Mouse (Mus musculus): ENCODE results near the gene Yrdc. TPM values are rescaled to one million over a fixed set of nuclear protein-coding genes. Genes with fewer than 3 reads are reported as not detected.

The Yrdc gene
- polyA plus RNA-seq, 1 experiment from 2014 or later = 35.0 TPM

DNA sequence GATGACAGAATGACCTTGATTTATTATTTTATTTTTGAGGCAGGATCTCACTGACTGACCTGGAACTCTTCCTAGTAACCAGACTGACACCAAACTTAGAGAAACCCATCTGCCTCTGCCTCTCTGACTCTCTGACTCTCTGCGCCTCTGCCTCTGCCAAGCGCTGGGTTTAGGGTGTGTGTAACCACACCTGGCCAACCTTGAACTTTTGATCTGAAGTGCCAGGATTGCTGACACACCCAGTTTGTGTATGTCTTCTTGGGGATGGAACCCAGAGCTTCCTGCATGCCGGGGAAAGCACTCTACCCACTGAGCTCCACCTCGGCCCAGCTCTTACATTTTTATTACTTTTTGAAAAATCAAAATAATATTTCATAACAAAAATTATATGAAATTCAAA lies 31.6 kb upstream of the Yrdc start:
- 90% methylated on average over 4 of the region's 4 CpGs for WGBS
- peaks cover 13% of the 10 kb centered on the region for H3K4me1 ChIP-seq
- H3K36me3 ChIP-seq = peaks cover 48% of the 10 kb centered on the region
- no peak overlapping the region for H3K9ac ChIP-seq
- ATAC-seq (replicated peaks; ENCODE audit: low FRiP score) = no peak
- no peak overlapping the region for H3K27ac ChIP-seq
- no peak overlapping the region for H3K4me2 ChIP-seq
- H3K4me3 ChIP-seq (replicated peaks) = no peak overlapping the region
- no peaks in the 10 kb centered on the region for H3K27me3 ChIP-seq
- no peaks in the 10 kb centered on the region for H3K9me3 ChIP-seq (replicated peaks)

DNA sequence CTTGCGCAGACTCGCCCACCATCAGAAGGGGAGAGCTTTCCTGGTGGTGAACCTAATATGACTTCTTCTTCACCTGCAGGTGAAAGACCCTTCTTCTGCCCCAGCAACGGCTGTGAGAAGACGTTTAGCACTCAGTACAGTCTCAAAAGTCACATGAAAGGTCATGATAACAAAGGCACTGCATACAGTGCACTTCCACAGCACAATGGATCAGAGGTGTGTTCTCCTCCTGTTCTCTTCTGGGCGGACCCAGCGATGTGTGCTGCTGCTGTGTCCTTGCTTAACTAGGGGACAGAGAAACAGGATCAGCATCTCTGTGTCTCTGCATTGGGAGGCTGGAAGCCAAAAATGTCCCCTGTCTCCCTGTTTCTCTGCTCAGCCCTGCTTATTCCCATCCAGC lies 25.5 kb upstream of the Yrdc start:
- Histone ChIP-seq H3K27ac (no peak overlapping the region), H3K4me1 (no peaks in the 10 kb centered on the region), H3K9me3 (replicated peaks) (no peaks in the 10 kb centered on the region), H3K4me2 (no peak overlapping the region), H3K9ac (no peak overlapping the region), H3K27me3 (no peaks in the 10 kb centered on the region), H3K4me3 (replicated peaks) (no peak overlapping the region), H3K36me3 (peaks cover 90% of the 10 kb centered on the region)
- no peak for ATAC-seq (replicated peaks; ENCODE audit: low FRiP score)
- WGBS = 92% methylated on average over 6 of the region's 6 CpGs

DNA sequence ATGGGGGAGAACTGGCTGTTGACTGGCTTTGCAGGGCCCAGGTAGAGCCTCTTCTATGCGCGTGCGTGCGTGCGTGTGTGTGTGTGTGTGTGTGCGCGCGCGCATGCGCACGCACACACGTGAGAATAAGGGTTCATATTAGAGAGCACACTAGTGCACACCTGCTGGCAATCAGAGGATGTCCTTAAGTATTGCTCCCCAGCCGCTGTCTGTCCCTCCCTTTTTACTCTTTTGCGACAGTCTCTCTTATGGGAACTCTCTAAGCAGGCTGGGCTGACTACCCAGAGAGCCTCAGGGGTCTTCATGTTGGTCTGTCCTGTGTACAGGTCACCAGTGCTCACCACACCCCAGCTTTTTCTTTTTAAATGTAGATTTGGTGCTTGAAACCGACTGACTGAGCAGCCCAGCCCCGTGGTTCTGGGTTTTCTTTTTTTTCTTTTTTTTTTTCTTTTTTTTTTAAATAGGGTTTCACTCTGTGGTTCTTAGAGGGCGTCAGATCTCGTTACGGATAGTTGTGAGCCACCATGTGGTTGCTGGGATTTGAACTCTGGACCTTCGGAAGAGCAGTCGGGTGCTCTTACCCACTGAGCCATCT lies 25.0 kb upstream of the Yrdc start:
- Histone ChIP-seq H3K27ac (no peak overlapping the region), H3K4me2 (no peak overlapping the region), H3K4me3 (replicated peaks) (no peak overlapping the region), H3K36me3 (peaks cover 90% of the 10 kb centered on the region), H3K9ac (no peak overlapping the region), H3K27me3 (no peaks in the 10 kb centered on the region), H3K9me3 (replicated peaks) (no peaks in the 10 kb centered on the region), H3K4me1 (no peaks in the 10 kb centered on the region)
- 97% methylated on average over 21 of the region's 21 CpGs for WGBS
- no peak for ATAC-seq (replicated peaks; ENCODE audit: low FRiP score)

DNA sequence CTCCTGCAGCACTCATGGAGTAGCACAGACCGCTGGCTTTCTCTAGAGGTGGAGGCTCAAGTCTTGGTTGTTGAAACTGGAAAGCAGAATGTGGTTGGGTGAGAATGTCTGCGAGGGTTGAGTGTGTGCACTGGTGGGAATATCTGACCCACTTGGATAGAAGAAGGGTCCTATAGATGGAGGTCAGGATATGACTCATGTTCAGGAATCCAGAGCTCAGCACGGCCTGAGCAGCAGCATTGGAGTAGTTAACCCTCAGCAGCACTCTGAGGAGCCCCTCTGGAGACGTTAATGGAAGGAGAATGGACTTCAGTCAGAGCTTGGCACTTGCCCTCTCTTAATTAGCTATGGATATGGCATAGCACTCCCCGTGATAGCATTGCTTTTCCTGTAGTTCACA lies 20.8 kb upstream of the Yrdc start:
- 80% methylated on average over 5 of the region's 5 CpGs for WGBS
- H3K27ac ChIP-seq = no peak overlapping the region
- H3K4me3 ChIP-seq (replicated peaks) = no peak overlapping the region
- H3K27me3 ChIP-seq = no peaks in the 10 kb centered on the region
- no peaks in the 10 kb centered on the region for H3K4me1 ChIP-seq
- no peak overlapping the region for H3K9ac ChIP-seq
- H3K9me3 ChIP-seq (replicated peaks) = no peaks in the 10 kb centered on the region
- no peak overlapping the region for H3K4me2 ChIP-seq
- H3K36me3 ChIP-seq = peaks cover 83% of the 10 kb centered on the region
- ATAC-seq (replicated peaks; ENCODE audit: low FRiP score) = no peak

DNA sequence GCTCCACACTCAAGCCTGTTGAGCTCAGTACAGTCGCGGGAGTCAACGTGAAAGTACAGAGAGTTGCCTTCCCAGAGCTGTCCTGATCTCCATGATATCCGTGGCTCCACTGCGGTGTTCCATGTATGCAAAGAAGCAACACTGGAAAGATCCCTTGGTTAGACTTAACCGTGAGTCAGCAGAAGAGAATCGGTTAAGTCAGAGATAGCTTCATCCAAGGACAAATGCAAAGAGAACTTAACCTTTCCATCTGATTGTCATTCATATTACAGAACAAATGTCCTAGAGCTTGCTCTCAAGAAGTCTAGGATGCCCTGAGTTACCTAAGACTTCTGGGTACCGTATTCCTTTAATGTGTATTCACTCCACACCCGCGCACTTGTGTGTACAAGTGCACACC lies 17.7 kb upstream of the Yrdc start:
- 92% methylated on average over 10 of the region's 10 CpGs for WGBS
- Histone ChIP-seq H3K9me3 (replicated peaks) (no peaks in the 10 kb centered on the region), H3K36me3 (peaks cover 76% of the 10 kb centered on the region), H3K27me3 (no peaks in the 10 kb centered on the region), H3K4me3 (replicated peaks) (no peak overlapping the region), H3K27ac (no peak overlapping the region), H3K4me1 (no peaks in the 10 kb centered on the region), H3K9ac (no peak overlapping the region), H3K4me2 (no peak overlapping the region)
- no peak for ATAC-seq (replicated peaks; ENCODE audit: low FRiP score)

DNA sequence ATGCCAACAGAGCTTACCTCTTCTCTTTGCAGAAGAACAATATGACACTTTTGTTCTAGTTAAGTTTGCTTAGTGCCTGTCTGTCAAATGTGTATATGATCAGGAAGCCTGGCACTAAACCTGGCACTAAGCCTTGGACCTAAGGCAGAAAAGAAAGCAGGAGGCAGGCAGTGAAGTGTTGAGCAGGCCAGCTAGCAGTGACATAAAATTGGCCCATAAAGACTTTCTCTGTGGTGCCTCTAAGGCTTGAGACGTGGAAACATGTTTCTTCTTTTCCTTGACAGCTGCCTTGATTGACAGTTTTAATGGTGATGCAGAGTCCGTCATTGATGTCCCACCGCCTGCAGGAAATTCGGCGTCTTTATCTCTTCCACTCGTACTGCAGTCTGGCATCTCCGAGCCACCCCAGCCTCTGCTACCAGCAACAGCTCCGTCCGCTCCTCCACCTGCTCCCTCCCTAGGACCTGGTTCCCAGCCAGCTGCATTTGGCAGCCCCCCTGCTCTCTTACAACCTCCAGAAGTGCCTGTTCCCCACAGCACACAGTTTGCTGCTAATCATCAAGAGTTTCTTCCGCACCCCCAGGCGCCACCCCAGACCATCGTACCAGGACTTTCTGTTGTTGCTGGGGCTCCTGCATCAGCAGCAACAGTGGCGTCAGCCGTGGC lies 12.3 kb upstream of the Yrdc start:
- Histone ChIP-seq H3K9ac (no peak overlapping the region), H3K27me3 (no peaks in the 10 kb centered on the region), H3K27ac (no peak overlapping the region), H3K9me3 (replicated peaks) (0 out of 2 replicates have a peak, but pooled peaks cover 2% of the 10 kb centered on the region), H3K4me2 (no peak overlapping the region), H3K36me3 (peaks cover 85% of the 10 kb centered on the region), H3K4me1 (no peaks in the 10 kb centered on the region), H3K4me3 (replicated peaks) (no peak overlapping the region)
- 88% methylated on average over 14 of the region's 14 CpGs for WGBS
- no peak for ATAC-seq (replicated peaks; ENCODE audit: low FRiP score)

DNA sequence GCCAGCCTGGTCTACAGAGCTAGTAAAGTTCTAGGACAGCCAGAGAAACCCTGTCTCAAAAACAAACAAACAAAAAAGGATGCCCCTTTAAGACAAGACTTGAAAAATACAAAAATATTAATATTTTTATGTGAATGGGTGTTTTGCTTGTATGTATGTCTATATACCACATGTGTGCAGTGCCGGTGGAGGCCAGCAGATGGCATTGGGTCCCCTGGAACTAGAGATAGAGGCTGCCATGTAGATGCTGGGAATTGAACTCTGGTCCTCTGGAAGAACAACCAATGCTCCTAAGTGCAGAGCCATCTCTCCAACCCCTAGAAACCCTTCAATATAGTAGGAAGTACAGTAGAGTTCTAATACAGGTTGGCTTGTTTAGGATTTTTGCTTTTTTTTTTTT lies 9.5 kb upstream of the Yrdc start:
- Histone ChIP-seq H3K27ac (no peak overlapping the region), H3K4me2 (no peak overlapping the region), H3K4me3 (replicated peaks) (no peak overlapping the region), H3K9me3 (replicated peaks) (0 out of 2 replicates have a peak, but pooled peaks cover 2% of the 10 kb centered on the region), H3K36me3 (peaks cover 70% of the 10 kb centered on the region), H3K27me3 (no peaks in the 10 kb centered on the region), H3K4me1 (no peaks in the 10 kb centered on the region), H3K9ac (no peak overlapping the region)
- 100% methylated on average over 1 of the region's 1 CpGs for WGBS
- ATAC-seq (replicated peaks; ENCODE audit: low FRiP score) = no peak

DNA sequence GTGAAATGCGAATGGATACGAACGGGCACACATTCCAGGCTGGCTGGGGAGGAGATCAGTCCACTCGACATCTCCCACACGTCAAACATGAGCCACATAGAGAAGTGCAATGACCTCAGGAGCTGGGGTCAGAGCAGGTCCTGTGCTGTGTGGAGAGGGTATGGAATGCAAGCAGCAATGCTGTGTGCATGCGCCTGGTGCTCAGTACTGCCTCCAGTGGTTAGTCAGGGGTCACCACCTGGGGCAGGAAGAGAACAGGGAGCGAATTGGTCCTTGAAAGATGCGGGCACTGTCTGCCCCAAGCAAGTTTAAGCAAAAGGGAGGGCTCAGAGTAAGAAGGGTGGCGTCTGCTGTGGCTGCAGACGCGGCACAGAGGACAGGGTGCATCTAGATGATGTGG lies 7.0 kb upstream of the Yrdc start:
- WGBS = 49% methylated on average over 11 of the region's 11 CpGs
- ATAC-seq (replicated peaks; ENCODE audit: low FRiP score) = peak; percentile 34; the same call in 1 of the 2 replicates

DNA sequence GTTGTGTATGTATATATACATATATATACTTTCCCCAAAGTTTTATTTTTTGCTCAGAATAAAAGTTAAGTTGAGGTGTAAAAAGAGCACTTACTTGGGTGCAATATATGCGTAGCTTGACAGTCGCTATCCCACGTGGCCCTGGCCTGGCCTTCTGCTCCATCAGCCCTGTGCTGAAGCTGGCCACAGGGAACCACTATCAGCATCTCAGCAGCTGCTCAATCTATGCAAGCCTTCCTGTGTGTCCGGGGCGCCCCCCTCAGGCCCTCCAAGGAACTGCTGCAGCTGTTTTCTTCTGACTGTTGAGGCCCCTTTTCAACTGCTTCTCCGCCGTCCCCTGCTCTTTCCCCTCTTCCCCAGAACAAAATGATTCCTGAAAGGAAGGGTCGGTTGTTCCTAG lies 2.9 kb upstream of the Yrdc start:
- Histone ChIP-seq H3K4me1 (peaks cover 27% of the 10 kb centered on the region), H3K9ac (no peak overlapping the region), H3K27me3 (no peaks in the 10 kb centered on the region), H3K4me3 (replicated peaks) (no peak overlapping the region; the same call in 1 of the 2 replicates), H3K9me3 (replicated peaks) (no peaks in the 10 kb centered on the region), H3K27ac (no peak overlapping the region), H3K4me2 (no peak overlapping the region), H3K36me3 (peaks cover 16% of the 10 kb centered on the region)
- no peak for ATAC-seq (replicated peaks; ENCODE audit: low FRiP score)
- 15% methylated on average over 8 of the region's 8 CpGs for WGBS

More for the DNA sequence above, 7.0 kb upstream of the Yrdc start:
- Histone ChIP-seq H3K4me3 (replicated peaks) (no peak overlapping the region), H3K9me3 (replicated peaks) (0 out of 2 replicates have a peak, but pooled peaks cover 2% of the 10 kb centered on the region), H3K27me3 (no peaks in the 10 kb centered on the region), H3K27ac (no peak overlapping the region), H3K36me3 (peaks cover 55% of the 10 kb centered on the region), H3K4me2 (no peak overlapping the region), H3K9ac (no peak overlapping the region), H3K4me1 (peaks cover 7% of the 10 kb centered on the region; the same call in 1 of the 2 replicates)

DNA sequence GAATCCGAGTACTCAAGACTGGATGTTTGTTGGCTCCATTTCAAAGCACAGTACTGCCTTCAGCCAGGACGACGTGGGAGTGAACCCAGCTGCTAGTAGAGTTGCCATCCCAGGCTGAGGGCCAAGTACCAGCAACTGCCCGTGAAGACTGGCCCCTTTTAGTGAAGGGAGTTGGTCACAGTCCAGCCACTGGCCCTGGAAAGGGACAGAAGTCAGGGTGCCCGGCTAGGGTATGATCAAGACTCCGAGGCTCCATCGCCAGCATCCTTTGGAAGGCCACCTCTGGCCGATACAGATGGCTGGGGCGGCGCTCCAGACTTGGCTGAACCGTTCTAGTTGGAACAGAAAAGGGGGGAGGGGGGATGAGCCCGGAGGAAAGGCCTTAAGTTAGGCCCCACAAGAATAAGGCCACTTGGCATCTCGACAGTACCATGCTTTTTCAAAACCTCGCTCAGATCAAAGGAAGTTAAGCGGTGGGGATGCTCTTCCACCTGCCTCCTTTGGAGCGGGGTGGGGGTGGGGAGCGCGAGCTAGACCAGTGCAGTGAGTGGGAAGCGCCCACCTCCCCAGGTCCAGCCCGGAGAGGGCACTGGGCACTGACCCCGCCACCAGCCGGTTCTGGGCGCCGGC lies 733 bp upstream of the Yrdc start:
- Histone ChIP-seq H3K36me3 (peaks cover 24% of the 10 kb centered on the region), H3K9me3 (replicated peaks) (no peaks in the 10 kb centered on the region), H3K27ac (peak overlapping the region; percentile 91), H3K4me2 (peak overlapping the region; percentile 75), H3K4me3 (replicated peaks) (peak overlapping the region; percentile 98), H3K9ac (peak overlapping the region; percentile 87), H3K4me1 (peaks cover 37% of the 10 kb centered on the region), H3K27me3 (no peaks in the 10 kb centered on the region)
- peak; percentile 56 for ATAC-seq (replicated peaks; ENCODE audit: low FRiP score)
- WGBS = 2% methylated on average over 24 of the region's 24 CpGs

DNA sequence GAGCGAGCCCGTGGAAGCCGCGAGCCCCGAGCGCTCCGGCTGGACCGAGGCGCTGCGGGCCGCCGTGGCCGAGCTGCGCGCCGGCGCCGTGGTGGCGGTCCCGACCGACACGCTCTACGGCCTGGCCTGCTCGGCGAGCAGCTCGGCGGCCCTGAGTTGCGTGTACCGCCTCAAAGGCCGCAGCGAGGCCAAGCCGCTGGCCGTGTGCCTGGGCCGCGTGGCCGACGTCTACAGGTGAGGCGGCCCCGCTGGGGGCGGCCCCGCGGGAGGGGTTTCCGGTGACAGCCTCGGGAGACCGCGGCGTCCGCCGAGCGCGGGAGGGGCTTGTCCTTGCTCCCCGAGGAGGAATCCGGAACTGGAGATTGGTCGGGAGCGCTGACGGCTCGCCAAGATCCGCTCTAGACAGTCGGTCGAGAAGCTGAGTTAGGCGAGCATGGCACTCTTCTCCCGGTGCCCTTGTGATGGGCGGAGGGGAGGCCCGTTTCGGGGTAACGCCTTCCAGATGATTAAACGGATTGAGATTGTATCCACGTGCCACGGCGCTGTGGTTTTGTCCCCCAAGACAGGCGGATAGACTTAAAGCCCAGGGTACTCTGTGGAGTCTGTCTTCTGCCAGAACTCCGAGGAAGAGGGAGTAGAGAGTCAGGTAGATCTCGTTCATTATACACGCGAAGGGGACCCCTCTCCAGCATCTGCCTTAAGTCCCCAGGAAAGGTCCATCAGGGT lies 617 bp downstream of the Yrdc start, which contains the start of gene 1110065P20Rik:
1110065P20Rik (minus strand) TSS at position 264 of the 726 bp plus-strand sequence.
- H3K27ac ChIP-seq = peak within 1 kb of the TSS; percentile 91
- peak within 1 kb of the TSS; percentile 87 for H3K9ac ChIP-seq
- peaks cover 35% of the 10 kb centered on the region for H3K36me3 ChIP-seq
- H3K9me3 ChIP-seq (replicated peaks) = no peaks in the 10 kb centered on the region
- H3K4me2 ChIP-seq = peak within 1 kb of the TSS; percentile 75
- H3K4me1 ChIP-seq = peaks cover 37% of the 10 kb centered on the region
- WGBS = under 1% methylated on average over 68 of the region's 75 CpGs
- H3K27me3 ChIP-seq = no peaks in the 10 kb centered on the region
- H3K4me3 ChIP-seq (replicated peaks) = peak within 1 kb of the TSS; percentile 98
- peak; percentile 58 for ATAC-seq (replicated peaks; ENCODE audit: low FRiP score)

DNA sequence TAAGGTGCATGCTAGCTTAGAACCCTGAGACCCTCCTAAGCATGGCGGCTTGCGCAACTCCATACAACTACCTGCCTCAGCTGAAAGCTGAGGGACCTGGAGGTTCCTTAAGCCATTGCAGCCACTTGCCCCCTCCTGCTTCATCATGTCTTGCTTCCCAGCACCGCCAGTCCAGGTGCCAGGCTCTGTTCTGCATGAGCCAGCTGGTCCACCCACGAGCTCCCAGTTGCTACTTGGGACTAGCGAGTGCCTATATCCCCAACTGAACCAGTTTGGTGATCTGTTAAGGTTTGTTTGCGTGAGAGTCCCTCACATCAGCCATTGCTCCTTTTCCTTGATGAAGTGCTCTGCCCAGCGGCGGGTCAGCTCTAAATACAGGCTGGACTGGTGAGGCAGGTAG lies 5.8 kb downstream of the Yrdc start:
- Histone ChIP-seq H3K4me3 (replicated peaks) (no peak overlapping the region), H3K4me1 (peaks cover 24% of the 10 kb centered on the region), H3K9ac (no peak overlapping the region), H3K36me3 (peaks cover 44% of the 10 kb centered on the region), H3K27me3 (peaks cover 10% of the 10 kb centered on the region), H3K27ac (no peak overlapping the region), H3K9me3 (replicated peaks) (no peaks in the 10 kb centered on the region), H3K4me2 (no peak overlapping the region)
- no peak for ATAC-seq (replicated peaks; ENCODE audit: low FRiP score)
- WGBS = 90% methylated on average over 8 of the region's 8 CpGs

Data from kidney, embryonic 15.5 days (tissue).